Mouse (Mus musculus): Measurements from ENCODE around the gene Xcr1.

The Xcr1 gene

GRCm38 (mm10) chr9:123861929-123862328, at the start of gene Xcr1:
Gene Xcr1 (minus strand): TSS chr9:123862029.
- no peak for DNase-seq

GRCm38 (mm10) chr9:123872049-123872448, 10.2 kb upstream of the Xcr1 start:
- no peak for DNase-seq

GRCm38 (mm10) chr9:123869167-123869784, 7.4 kb upstream of the Xcr1 start:
- no peak for DNase-seq

- DNase-seq = no peak
These were observed 1.8 kb upstream of the Xcr1 start for GRCm38 (mm10) chr9:123863641-123864040.

GRCm38 (mm10) chr9:123862895-123863616, 1.2 kb upstream of the Xcr1 start:
- DNase-seq = no peak

GRCm38 (mm10) chr9:123856836-123857235, 5.0 kb downstream of the Xcr1 start:
- DNase-seq = no peak

- DNase-seq = no peak
These were observed 9.1 kb downstream of the Xcr1 start for GRCm38 (mm10) chr9:123852449-123853390.

GRCm38 (mm10) chr9:123851713-123852448, 9.9 kb downstream of the Xcr1 start, which contains the start of gene Fyco1:
Gene Fyco1 (minus strand): TSS chr9:123851899.
- DNase-seq = peak; percentile 88

- peak; percentile 40 for DNase-seq
These were observed 10.6 kb downstream of the Xcr1 start for GRCm38 (mm10) chr9:123851062-123851712.

- DNase-seq = no peak
These were observed 11.1 kb downstream of the Xcr1 start for GRCm38 (mm10) chr9:123850705-123851061.

GRCm38 (mm10) chr9:123849976-123850695, 11.7 kb downstream of the Xcr1 start:
- no peak for DNase-seq

GRCm38 (mm10) chr9:123846490-123846889, 15.3 kb downstream of the Xcr1 start:
- no peak for DNase-seq

GRCm38 (mm10) chr9:123845120-123845519, 16.7 kb downstream of the Xcr1 start:
- DNase-seq = no peak

- no peak for DNase-seq
These were observed 17.4 kb downstream of the Xcr1 start for GRCm38 (mm10) chr9:123844468-123844867.

- DNase-seq = no peak
These were observed 21.6 kb downstream of the Xcr1 start for GRCm38 (mm10) chr9:123840243-123840642.

GRCm38 (mm10) chr9:123835851-123836250, 26.0 kb downstream of the Xcr1 start:
- no peak for DNase-seq

GRCm38 (mm10) chr9:123828916-123829315, 32.9 kb downstream of the Xcr1 start:
- no peak for DNase-seq

GRCm38 (mm10) chr9:123826631-123827030, 35.2 kb downstream of the Xcr1 start:
- DNase-seq = no peak

GRCm38 (mm10) chr9:123818601-123819000, 43.2 kb downstream of the Xcr1 start:
- DNase-seq = no peak

- no peak for DNase-seq
These were observed 45.8 kb downstream of the Xcr1 start for GRCm38 (mm10) chr9:123815996-123816395.

GRCm38 (mm10) chr9:123815444-123815843, 46.4 kb downstream of the Xcr1 start:
- no peak for DNase-seq
